Mouse (Mus musculus) intestine, embryonic 16.5 days (tissue): ENCODE measurements around the gene Gpr31b. TPM values are rescaled to one million over a fixed set of nuclear protein-coding genes. Genes with fewer than 3 reads are reported as not detected.
"Not testable (repeated sequence)": the region's sequence is repeated elsewhere in the genome, so short reads cannot be mapped to it uniquely, and the experiment has no call there.

Source experiments
- ATAC-seq: fragments of 200-750 bp; cut with Nextera tagmentation; 2 replicates; pipeline ENCODE4 v1.8.0; 2017; ENCODE audit warnings: moderate TSS enrichment, moderate library complexity
- H3K27ac ChIP-seq: fragments of 300-500 bp; sonication (generic); 2 replicates; pipeline ENCODE4 v1.5.1; 2014; ENCODE audit warnings: mild to moderate bottlenecking, low read length
- H3K27me3 ChIP-seq: fragments of 300-500 bp; sonication (generic); replicated peaks from 2 replicates; pipeline ENCODE4 v1.6.1; 2014; ENCODE audit warnings: low read length, control low read depth, mixed read lengths; ENCODE audit not compliant: control insufficient read depth, insufficient read depth
- H3K36me3 ChIP-seq: fragments of 300-500 bp; sonication (generic); 2 replicates; pipeline ENCODE4 v1.6.1; 2014; ENCODE audit warnings: low read length, control low read depth; ENCODE audit not compliant: control insufficient read depth, insufficient read depth
- H3K4me1 ChIP-seq: fragments of 300-500 bp; sonication (generic); 2 replicates; pipeline ENCODE4 v1.6.1; 2014; ENCODE audit warnings: low read length, control low read depth, mixed read lengths; ENCODE audit not compliant: control insufficient read depth, insufficient read depth
- H3K4me2 ChIP-seq: fragments of 300-500 bp; sonication (generic); 2 replicates; pipeline ENCODE4 v1.6.1; 2014; ENCODE audit warnings: low read depth, low read length, control low read depth
- H3K4me3 ChIP-seq: fragments of 300-500 bp; sonication (generic); 2 replicates; pipeline ENCODE4 v1.5.1; 2014; ENCODE audit warnings: mild to moderate bottlenecking, low read length
- H3K9ac ChIP-seq: fragments of 300-500 bp; sonication (generic); 2 replicates; pipeline ENCODE4 v1.6.1; 2014; ENCODE audit warnings: low read depth, low read length
- H3K9me3 ChIP-seq: fragments of 300-500 bp; sonication (generic); 2 replicates; pipeline ENCODE4 v1.6.1; 2016; ENCODE audit warnings: low read length, control low read depth; ENCODE audit not compliant: control insufficient read depth
- WGBS: fragments of 180-500 bp; shearing (Covaris S2); extraction: QIAGEN DNeasy Blood & Tissue Kit; methylation state at CpG from one replicate; pipeline ENCODE4 v1.1.7; 2014; 5-methylcytosine and 5-hydroxymethylcytosine counted together
- polyA plus RNA-seq: library from polyadenylated mRNA; unstranded; fragments of >200 nt; fragmentation: Nextera tagmentation; extraction: Ambion mirVana; gene quantifications from 2 replicates; pipeline ENCODE4 v1.2.1, GENCODE M21; 2015

Gene Gpr31b
- polyA plus RNA-seq, 1 experiment from 2014 or later: not detected

DNA sequence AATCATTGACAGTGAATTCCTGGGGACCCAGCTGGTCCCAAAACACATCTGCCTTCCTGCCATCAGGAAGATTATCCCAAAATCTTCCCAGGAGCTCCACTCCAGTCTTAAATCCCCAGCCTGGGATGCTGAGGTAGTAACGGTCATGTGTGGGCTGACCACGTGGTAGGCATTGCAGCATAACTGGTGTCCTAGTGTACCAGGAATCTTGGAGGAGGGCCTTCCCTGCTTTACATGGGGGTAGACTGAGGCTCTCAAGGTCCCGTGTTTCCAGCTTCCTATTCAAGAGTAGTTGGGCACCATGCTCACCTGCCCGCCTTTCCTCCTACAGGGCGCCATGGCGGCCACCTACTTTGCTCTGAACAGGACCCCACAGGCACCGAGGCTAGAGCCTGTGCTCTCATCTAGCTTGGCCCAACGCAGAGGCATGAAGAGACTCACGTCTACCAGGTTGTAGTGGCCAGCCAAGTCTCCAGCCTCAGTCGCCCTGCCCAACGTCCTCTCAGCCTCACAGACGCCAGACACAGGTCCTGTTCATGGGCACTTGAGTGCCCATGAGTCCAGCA is 15.4 kb downstream of the Gpr31b start:
- not testable (repeated sequence) for H3K4me3 ChIP-seq, ATAC-seq, H3K4me2 ChIP-seq, H3K9me3 ChIP-seq, H3K9ac ChIP-seq, H3K27me3 ChIP-seq, H3K27ac ChIP-seq, H3K36me3 ChIP-seq, H3K4me1 ChIP-seq
- WGBS: 88% methylated on average over 3 of the region's 12 CpGs

DNA sequence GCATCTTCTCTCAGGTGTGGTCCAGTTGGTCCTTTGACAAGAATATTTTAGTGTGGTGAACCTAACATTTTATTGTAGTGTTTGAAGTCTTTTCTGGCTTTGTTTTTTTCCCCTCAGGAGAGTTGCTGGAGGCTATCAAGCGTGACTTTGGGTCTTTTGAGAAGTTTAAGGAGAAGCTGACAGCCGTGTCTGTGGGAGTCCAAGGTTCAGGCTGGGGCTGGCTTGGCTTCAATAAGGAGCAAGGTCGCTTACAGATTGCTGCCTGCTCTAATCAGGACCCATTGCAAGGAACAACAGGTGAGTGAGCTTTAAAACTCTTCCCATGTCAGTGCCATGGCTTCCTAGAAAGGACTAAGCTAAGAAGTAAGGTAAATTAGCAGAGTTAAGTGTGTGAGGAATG is 38.8 kb downstream of the Gpr31b start:
- no peaks in the 10 kb centered on the region for H3K9me3 ChIP-seq
- H3K9ac ChIP-seq: no peak overlapping the region
- no peaks in the 10 kb centered on the region for H3K27me3 ChIP-seq
- no peak overlapping the region for H3K4me2 ChIP-seq
- H3K27ac ChIP-seq: no peak overlapping the region
- peaks cover 5% of the 10 kb centered on the region; the same call in 1 of the 2 replicates for H3K36me3 ChIP-seq
- 0 out of 2 replicates have a peak, but pooled peaks have one; percentile 36 for ATAC-seq
- H3K4me1 ChIP-seq: peaks cover 6% of the 10 kb centered on the region; the same call in 1 of the 2 replicates
- no peak overlapping the region for H3K4me3 ChIP-seq
- WGBS: 78% methylated on average over 3 of the region's 3 CpGs

DNA sequence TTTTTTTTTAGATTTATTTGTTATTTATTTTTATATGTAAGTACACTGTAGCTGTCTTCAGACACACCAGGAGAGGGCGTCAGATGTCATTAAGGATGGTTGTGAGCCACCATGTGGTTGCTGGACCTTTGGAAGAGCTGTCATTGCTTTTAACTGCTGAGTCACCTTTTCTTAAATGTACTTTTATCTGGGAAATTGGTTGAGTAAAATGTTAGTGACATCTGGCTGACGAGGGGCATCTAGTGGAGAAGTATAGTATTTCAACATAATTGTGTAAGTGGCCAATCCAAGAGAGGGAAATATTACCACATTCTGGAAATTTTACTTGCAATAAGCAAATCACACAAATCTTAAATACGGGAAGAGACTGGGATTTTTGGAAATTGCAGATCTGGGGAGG is 42.2 kb downstream of the Gpr31b start:
- H3K4me3 ChIP-seq: no peak overlapping the region
- H3K27me3 ChIP-seq: no peaks in the 10 kb centered on the region
- no peaks in the 10 kb centered on the region for H3K36me3 ChIP-seq
- no peaks in the 10 kb centered on the region for H3K9me3 ChIP-seq
- no peak overlapping the region for H3K9ac ChIP-seq
- peaks cover 11% of the 10 kb centered on the region; the same call in 1 of the 2 replicates for H3K4me1 ChIP-seq
- no peak overlapping the region for H3K4me2 ChIP-seq
- no peak for ATAC-seq
- no peak overlapping the region for H3K27ac ChIP-seq
- WGBS: 21% methylated on average over 3 of the region's 3 CpGs

DNA sequence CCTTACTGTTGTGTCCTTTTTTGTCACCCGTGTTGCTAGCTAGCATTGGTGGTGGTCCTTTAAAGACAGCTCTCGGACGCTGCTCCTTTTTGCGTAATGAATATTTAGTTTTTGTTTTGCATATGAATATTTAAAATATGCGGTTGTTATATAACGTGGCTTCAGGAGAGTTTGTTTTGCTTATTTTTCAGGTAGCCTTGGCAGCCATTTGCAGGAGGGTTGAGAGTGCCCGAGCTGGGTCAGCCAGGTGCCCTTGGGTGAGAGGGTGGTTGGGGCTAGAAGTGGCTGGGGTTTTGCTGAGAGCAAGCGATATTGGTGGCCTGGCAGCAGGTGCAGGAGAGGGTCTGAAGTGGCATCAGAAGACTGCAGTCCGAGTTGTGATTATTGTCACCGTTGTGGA is 43.6 kb downstream of the Gpr31b start:
- H3K27ac ChIP-seq: peak overlapping the region; percentile 93
- H3K4me1 ChIP-seq: peaks cover 11% of the 10 kb centered on the region; the same call in 1 of the 2 replicates
- H3K27me3 ChIP-seq: no peaks in the 10 kb centered on the region
- H3K9ac ChIP-seq: peak overlapping the region; percentile 81
- H3K36me3 ChIP-seq: no peaks in the 10 kb centered on the region
- ATAC-seq: no peak
- no peaks in the 10 kb centered on the region for H3K9me3 ChIP-seq
- peak overlapping the region; percentile 85 for H3K4me3 ChIP-seq
- H3K4me2 ChIP-seq: peak overlapping the region; percentile 63
- WGBS: 3% methylated on average over 10 of the region's 10 CpGs

DNA sequence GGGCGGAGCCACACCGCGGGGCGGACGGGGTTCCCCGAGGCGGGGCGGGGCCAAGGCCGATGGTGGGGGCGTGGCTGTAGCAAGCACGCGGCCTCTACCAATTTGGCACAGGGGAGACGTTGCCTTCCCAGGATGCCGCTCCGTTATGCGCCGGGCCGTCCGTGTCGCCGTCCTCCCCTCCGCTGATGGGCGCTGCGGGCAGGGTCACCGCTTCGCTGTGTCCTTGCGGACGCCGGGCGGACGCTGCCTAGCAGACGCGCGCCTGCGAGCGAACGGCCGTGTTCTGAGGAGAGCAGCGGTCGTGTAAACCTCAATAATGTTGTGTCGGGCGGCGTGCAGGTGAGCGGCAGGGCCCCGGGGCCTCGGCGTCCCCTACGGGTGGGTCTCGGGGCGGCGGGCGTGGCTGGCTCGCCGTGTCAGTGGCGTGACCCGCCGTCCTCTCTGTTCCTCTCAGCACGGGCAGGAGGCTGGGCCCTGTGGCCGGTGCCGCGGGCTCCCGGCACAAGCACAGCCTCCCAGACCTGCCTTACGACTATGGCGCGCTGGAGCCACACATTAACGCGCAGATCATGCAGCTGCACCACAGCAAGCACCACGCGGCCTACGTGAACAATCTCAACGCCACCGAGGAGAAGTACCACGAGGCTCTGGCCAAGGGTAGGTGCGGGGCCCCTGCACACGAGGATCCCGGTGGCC is 44.2 kb downstream of the Gpr31b start:
- H3K4me2 ChIP-seq: peak overlapping the region; percentile 63
- no peaks in the 10 kb centered on the region for H3K27me3 ChIP-seq
- WGBS: under 1% methylated on average over 74 of the region's 76 CpGs
- peak overlapping the region; percentile 85 for H3K4me3 ChIP-seq
- no peaks in the 10 kb centered on the region for H3K9me3 ChIP-seq
- ATAC-seq: peak; percentile 99
- H3K9ac ChIP-seq: peak overlapping the region; percentile 81
- peak overlapping the region; percentile 93 for H3K27ac ChIP-seq
- peaks cover 11% of the 10 kb centered on the region; the same call in 1 of the 2 replicates for H3K4me1 ChIP-seq
- no peaks in the 10 kb centered on the region for H3K36me3 ChIP-seq

DNA sequence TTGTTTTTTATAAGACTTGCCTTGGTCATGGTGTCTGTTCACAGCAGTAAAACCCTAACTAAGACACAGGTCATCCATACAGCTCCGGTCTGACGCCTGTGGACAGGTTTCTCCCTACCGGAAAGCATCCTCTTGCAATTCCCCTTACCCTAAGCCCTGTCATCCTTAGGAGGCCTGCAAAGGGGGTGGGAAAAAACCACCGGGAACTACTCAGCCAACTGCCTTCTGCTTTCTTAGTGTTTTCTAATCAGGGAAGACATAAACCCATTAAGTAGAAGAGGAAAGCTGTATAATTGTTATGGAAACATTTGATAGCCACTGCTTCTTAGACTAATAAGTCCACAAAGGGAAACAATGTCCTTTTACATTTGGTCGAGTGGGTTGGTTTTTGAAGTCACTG is 45.1 kb downstream of the Gpr31b start:
- Histone ChIP-seq H3K4me3 (peak overlapping the region; percentile 85; the same call in 1 of the 2 replicates), H3K9ac (no peak overlapping the region), H3K4me2 (peak overlapping the region; percentile 63), H3K27me3 (no peaks in the 10 kb centered on the region), H3K4me1 (peaks cover 11% of the 10 kb centered on the region; the same call in 1 of the 2 replicates), H3K9me3 (no peaks in the 10 kb centered on the region), H3K36me3 (no peaks in the 10 kb centered on the region), H3K27ac (no peak overlapping the region)
- no peak for ATAC-seq
- 46% methylated on average over 5 of the region's 5 CpGs for whole genome bisulfite sequencing

DNA sequence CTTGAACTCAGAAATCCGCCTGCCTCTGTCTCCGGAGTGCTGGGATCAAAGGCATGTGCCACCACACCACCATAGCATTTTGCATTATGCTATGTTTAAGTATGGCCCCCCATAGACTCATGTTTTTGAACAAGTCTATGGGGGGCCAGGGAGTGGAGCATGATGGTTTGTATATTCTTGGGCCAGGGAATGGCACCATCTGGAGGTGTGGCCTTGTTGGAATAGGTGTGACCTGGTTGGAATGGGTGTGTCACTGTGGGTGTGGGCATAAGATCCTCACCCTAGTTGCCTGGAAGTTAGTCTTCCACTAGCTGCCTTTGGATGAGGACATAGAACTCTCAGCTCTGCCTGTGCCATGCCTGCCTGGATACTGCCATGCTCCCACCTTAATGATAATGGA is 45.5 kb downstream of the Gpr31b start, which contains the start of gene Sod2:
TSS of gene Sod2 (plus strand) at position 301 of the 400 bp plus-strand sequence.
- H3K27me3 ChIP-seq, H3K9me3 ChIP-seq, H3K36me3 ChIP-seq, ATAC-seq: not testable (repeated sequence)
- H3K9ac ChIP-seq: peak within 1 kb of the TSS; percentile 81
- 91% methylated on average over 2 of the region's 2 CpGs for WGBS
- H3K4me2 ChIP-seq: peak within 1 kb of the TSS; percentile 63
- peak within 1 kb of the TSS; percentile 68; the same call in 1 of the 2 replicates for H3K27ac ChIP-seq
- H3K4me3 ChIP-seq: peak within 1 kb of the TSS; percentile 85
- peaks cover 11% of the 10 kb centered on the region; the same call in 1 of the 2 replicates for H3K4me1 ChIP-seq

DNA sequence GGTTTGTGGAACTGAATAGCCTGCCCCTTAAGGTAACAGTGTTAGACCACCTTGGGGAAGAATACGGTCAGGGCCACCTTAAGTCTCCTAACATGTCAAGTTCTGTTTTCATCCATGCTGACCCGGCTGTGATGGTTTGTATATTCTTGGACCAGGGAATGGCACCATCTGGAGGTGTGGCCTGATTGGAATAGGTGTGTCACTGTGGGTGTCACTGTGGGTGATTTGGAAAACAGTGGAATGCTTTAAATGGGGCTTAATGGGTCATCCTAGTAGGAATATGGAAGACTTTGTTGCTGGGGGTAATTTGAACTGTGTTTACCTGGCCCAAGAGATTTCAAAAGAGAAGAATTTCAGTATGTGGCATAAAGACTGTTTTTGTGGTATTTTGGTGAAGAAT is 47.7 kb downstream of the Gpr31b start:
- H3K9ac ChIP-seq, H3K27me3 ChIP-seq, H3K4me2 ChIP-seq, H3K27ac ChIP-seq, H3K36me3 ChIP-seq, H3K4me3 ChIP-seq, ATAC-seq, H3K9me3 ChIP-seq: not testable (repeated sequence)
- WGBS: 68% methylated on average over 2 of the region's 2 CpGs
- peaks cover 11% of the 10 kb centered on the region; the same call in 1 of the 2 replicates for H3K4me1 ChIP-seq

DNA sequence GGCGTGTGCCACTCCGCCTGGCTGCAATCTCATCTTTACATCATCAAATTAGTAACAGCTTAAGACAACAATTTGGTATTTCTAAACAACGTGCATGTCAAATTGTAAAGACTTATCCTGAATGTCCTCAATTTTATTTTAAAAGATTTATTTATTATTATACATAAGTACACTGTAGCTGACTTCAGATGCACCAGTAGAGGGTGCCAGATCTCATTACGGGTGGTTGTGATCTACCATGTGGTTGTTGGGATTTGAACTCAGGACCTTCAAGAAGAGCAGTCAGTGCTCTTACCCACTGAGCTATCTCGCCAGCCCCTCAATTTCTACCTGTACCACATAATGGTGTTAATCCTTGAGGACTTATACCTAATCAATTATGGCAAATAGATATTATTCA is 49.9 kb downstream of the Gpr31b start:
- ATAC-seq, H3K36me3 ChIP-seq, H3K9ac ChIP-seq, H3K4me2 ChIP-seq, H3K27me3 ChIP-seq, H3K9me3 ChIP-seq, H3K4me1 ChIP-seq, H3K27ac ChIP-seq, H3K4me3 ChIP-seq: not testable (repeated sequence)
- WGBS: 92% methylated on average over 5 of the region's 5 CpGs
